Mouse (Mus musculus) neural tube, embryonic 15.5 days (tissue): ENCODE data around the gene Pdyn. TPM values are rescaled to one million over a fixed set of nuclear protein-coding genes. Genes with fewer than 3 reads are reported as not detected.
A peak's percentile ranks its signal among the peaks of the same experiment; 100 is the strongest.

Experiments used
- ATAC-seq: fragments of 200-750 bp; cut with Nextera tagmentation; 2 replicates; pipeline ENCODE4 v1.8.0; 2017; ENCODE audit warnings: mild to moderate bottlenecking, moderate TSS enrichment, moderate library complexity; ENCODE audit not compliant: low FRiP score
- H3K27ac ChIP-seq: fragments of 300-500 bp; sonication (generic); replicated peaks from 2 replicates; pipeline ENCODE4 v1.5.1; 2015; ENCODE audit warnings: mild to moderate bottlenecking, inconsistent platforms
- H3K27me3 ChIP-seq: fragments of 300-500 bp; sonication (generic); replicated peaks from 2 replicates; pipeline ENCODE4 v1.6.1; 2015; ENCODE audit warnings: inconsistent platforms
- H3K36me3 ChIP-seq: fragments of 300-500 bp; sonication (generic); 2 replicates; pipeline ENCODE4 v1.6.1; 2015; ENCODE audit warnings: inconsistent platforms
- H3K4me1 ChIP-seq: fragments of 300-500 bp; sonication (generic); 2 replicates; pipeline ENCODE4 v1.6.1; 2015; ENCODE audit warnings: inconsistent platforms
- H3K4me2 ChIP-seq: fragments of 300-500 bp; sonication (generic); 2 replicates; pipeline ENCODE4 v1.6.1; 2015; ENCODE audit warnings: inconsistent platforms, mild to moderate bottlenecking, moderate library complexity
- H3K4me3 ChIP-seq: fragments of 300-500 bp; sonication (generic); replicated peaks from 2 replicates; pipeline ENCODE4 v1.5.1; 2015; ENCODE audit warnings: mild to moderate bottlenecking, inconsistent platforms
- H3K9ac ChIP-seq: fragments of 300-500 bp; sonication (generic); replicated peaks from 2 replicates; pipeline ENCODE4 v1.6.1; 2015; ENCODE audit warnings: mild to moderate bottlenecking, inconsistent platforms
- H3K9me3 ChIP-seq: fragments of 300-500 bp; sonication (generic); replicated peaks from 2 replicates; pipeline ENCODE4 v1.6.1; 2016; ENCODE audit warnings: inconsistent platforms
- WGBS: fragments of 180-500 bp; shearing (Covaris S2); methylation state at CpG from one replicate; pipeline ENCODE4 v1.1.7; 2015; ENCODE audit warnings: mixed read lengths; 5-methylcytosine and 5-hydroxymethylcytosine counted together
- polyA plus RNA-seq: library from polyadenylated mRNA; unstranded; fragments of >200 nt; fragmentation: Nextera tagmentation; extraction: Ambion mirVana; gene quantifications from 2 replicates; pipeline ENCODE4 v1.2.1, GENCODE M21; 2015

Gene Pdyn
- polyA plus RNA-seq: 43.7 and 43.9 TPM in 2 replicates

DNA sequence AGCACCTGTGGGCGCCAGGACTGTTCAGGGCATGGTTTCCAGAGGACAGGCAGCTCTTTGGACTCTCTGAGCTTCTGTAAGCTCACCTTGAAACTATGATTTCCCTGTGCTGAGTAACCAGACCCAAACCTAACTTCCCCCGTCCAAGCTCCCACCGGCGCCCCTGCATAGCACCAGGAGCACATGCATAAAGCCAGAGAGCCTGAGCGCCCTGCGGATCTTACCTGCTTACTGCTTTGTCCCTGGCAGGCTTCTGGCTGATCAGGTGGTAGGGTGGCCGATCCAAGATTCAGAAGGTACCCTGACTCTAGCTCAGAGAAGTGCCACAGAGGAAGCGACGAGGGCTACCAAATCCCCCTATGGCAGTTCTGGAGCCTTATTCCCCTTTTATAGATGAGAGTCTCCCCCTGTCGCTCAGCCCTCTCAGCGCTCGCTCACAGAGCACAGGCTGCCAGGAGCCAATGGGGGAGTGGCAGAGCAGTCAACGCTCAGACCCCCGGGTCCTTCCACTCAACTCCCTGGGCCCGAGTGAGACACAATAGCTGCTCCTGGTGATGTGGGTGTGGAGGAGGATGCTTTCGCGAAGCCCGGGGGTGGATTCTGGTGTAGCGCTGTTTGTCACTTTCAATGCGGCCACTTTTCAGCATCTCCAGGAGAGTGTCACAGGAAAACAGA lies at the start of gene Pdyn:
Gene Pdyn, minus strand, starts transcription at position 361 of the 675 bp plus-strand sequence.
- H3K4me2 ChIP-seq: peak within 1 kb of the TSS; percentile 59
- H3K27me3 ChIP-seq: peaks cover 33% of the 10 kb centered on the region
- peaks cover 19% of the 10 kb centered on the region for H3K4me1 ChIP-seq
- no peak within 1 kb of the TSS for H3K27ac ChIP-seq
- peak within 1 kb of the TSS; percentile 33 for H3K4me3 ChIP-seq
- H3K9ac ChIP-seq: peak within 1 kb of the TSS; percentile 36
- peak; percentile 91 for ATAC-seq
- no peaks in the 10 kb centered on the region for H3K36me3 ChIP-seq
- WGBS: 11% methylated on average over 20 of the region's 20 CpGs
- no peaks in the 10 kb centered on the region for H3K9me3 ChIP-seq

GRCm38 (mm10) chr2:129742016-129742415 lies 42.4 kb upstream of the Pdyn start:
- Histone ChIP-seq H3K4me1 (peaks cover 3% of the 10 kb centered on the region; the same call in 1 of the 2 replicates), H3K9me3 (no peaks in the 10 kb centered on the region), H3K27me3 (peaks cover 10% of the 10 kb centered on the region), H3K9ac (no peak overlapping the region), H3K4me2 (no peak overlapping the region), H3K27ac (no peak overlapping the region), H3K36me3 (no peaks in the 10 kb centered on the region), H3K4me3 (no peak overlapping the region)
- no peak for ATAC-seq
- 91% methylated on average over 7 of the region's 7 CpGs for WGBS

- no peaks in the 10 kb centered on the region for H3K9me3 ChIP-seq
- 93% methylated on average over 3 of the region's 3 CpGs for WGBS
- H3K36me3 ChIP-seq: no peaks in the 10 kb centered on the region
- H3K4me1 ChIP-seq: peaks cover 3% of the 10 kb centered on the region; the same call in 1 of the 2 replicates
- no peak overlapping the region for H3K27ac ChIP-seq
- H3K27me3 ChIP-seq: no peaks in the 10 kb centered on the region
- H3K4me3 ChIP-seq: no peak overlapping the region
- no peak for ATAC-seq
- H3K9ac ChIP-seq: no peak overlapping the region
- no peak overlapping the region for H3K4me2 ChIP-seq
Measured at GRCm38 (mm10) chr2:129740515-129740914, 40.9 kb upstream of the Pdyn start.

DNA sequence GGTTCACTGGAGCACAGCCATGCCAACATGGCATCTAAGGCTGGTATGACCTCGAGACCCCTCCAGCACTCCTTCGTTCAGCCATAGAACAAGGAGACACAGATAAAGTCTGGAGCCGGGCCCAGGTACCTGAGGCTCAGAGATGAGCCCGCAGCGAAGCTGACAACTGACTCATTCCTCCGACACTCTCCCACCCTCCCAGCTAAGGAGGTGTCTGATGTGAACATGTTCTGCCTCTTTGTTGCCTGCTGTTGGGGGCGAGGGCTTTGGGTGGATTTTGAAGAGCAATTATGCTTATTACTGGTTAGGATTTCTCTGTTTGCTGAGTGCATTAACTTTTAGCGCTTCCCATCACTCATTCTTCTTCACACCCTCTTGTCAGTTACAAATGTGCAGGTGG lies 34.4 kb upstream of the Pdyn start:
- Histone ChIP-seq H3K4me3 (no peak overlapping the region), H3K27ac (no peak overlapping the region), H3K27me3 (no peaks in the 10 kb centered on the region), H3K4me1 (no peaks in the 10 kb centered on the region), H3K36me3 (no peaks in the 10 kb centered on the region), H3K9me3 (peaks cover 3% of the 10 kb centered on the region; the same call in 1 of the 2 replicates), H3K4me2 (no peak overlapping the region), H3K9ac (no peak overlapping the region)
- WGBS: 87% methylated on average over 8 of the region's 8 CpGs
- no peak for ATAC-seq

GRCm38 (mm10) chr2:129729681-129730080 lies 30.0 kb upstream of the Pdyn start:
- Histone ChIP-seq H3K27ac (no peak overlapping the region), H3K4me1 (no peaks in the 10 kb centered on the region), H3K36me3 (no peaks in the 10 kb centered on the region), H3K4me2 (no peak overlapping the region), H3K4me3 (no peak overlapping the region), H3K27me3 (no peaks in the 10 kb centered on the region), H3K9ac (no peak overlapping the region), H3K9me3 (peaks cover 3% of the 10 kb centered on the region; the same call in 1 of the 2 replicates)
- no peak for ATAC-seq
- 84% methylated on average over 1 of the region's 1 CpGs for WGBS

GRCm38 (mm10) chr2:129715671-129716070 lies 16.0 kb upstream of the Pdyn start:
- Histone ChIP-seq H3K4me1 (no peaks in the 10 kb centered on the region), H3K9me3 (no peaks in the 10 kb centered on the region; the same call in 1 of the 2 replicates), H3K27ac (no peak overlapping the region), H3K9ac (no peak overlapping the region), H3K27me3 (no peaks in the 10 kb centered on the region), H3K36me3 (no peaks in the 10 kb centered on the region), H3K4me2 (no peak overlapping the region), H3K4me3 (no peak overlapping the region)
- ATAC-seq: no peak
- WGBS: 18% methylated on average over 10 of the region's 10 CpGs

- Histone ChIP-seq H3K9me3 (no peaks in the 10 kb centered on the region), H3K27me3 (0 out of 2 replicates have a peak, but pooled peaks cover 5% of the 10 kb centered on the region), H3K9ac (no peak overlapping the region), H3K4me3 (no peak overlapping the region), H3K36me3 (no peaks in the 10 kb centered on the region), H3K4me1 (no peaks in the 10 kb centered on the region), H3K27ac (no peak overlapping the region), H3K4me2 (no peak overlapping the region)
- 71% methylated on average over 5 of the region's 5 CpGs for WGBS
- no peak for ATAC-seq
Measured at GRCm38 (mm10) chr2:129713026-129713544, 13.4 kb upstream of the Pdyn start.

- WGBS: 6% methylated on average over 4 of the region's 4 CpGs
Measured at GRCm38 (mm10) chr2:129696059-129696458, 3.6 kb downstream of the Pdyn start.

GRCm38 (mm10) chr2:129694303-129694702 lies 5.3 kb downstream of the Pdyn start:
- H3K9me3 ChIP-seq: no peaks in the 10 kb centered on the region
- no peak overlapping the region for H3K27ac ChIP-seq
- no peak for ATAC-seq
- H3K4me3 ChIP-seq: no peak overlapping the region
- peaks cover 8% of the 10 kb centered on the region for H3K4me1 ChIP-seq
- peaks cover 16% of the 10 kb centered on the region for H3K27me3 ChIP-seq
- no peak overlapping the region for H3K4me2 ChIP-seq
- no peak overlapping the region for H3K9ac ChIP-seq
- 74% methylated on average over 6 of the region's 6 CpGs for WGBS
- no peaks in the 10 kb centered on the region for H3K36me3 ChIP-seq

More at GRCm38 (mm10) chr2:129696059-129696458, 3.6 kb downstream of the Pdyn start:
- no peak for ATAC-seq
- Histone ChIP-seq H3K27ac (no peak overlapping the region), H3K36me3 (no peaks in the 10 kb centered on the region), H3K4me3 (no peak overlapping the region), H3K27me3 (peaks cover 24% of the 10 kb centered on the region), H3K9ac (no peak overlapping the region), H3K4me1 (peaks cover 19% of the 10 kb centered on the region), H3K9me3 (no peaks in the 10 kb centered on the region), H3K4me2 (no peak overlapping the region)

GRCm38 (mm10) chr2:129692694-129693093 lies 7.0 kb downstream of the Pdyn start:
- WGBS: 79% methylated on average over 8 of the region's 8 CpGs
- H3K27ac ChIP-seq: no peak overlapping the region
- 0 out of 2 replicates have a peak, but pooled peaks cover 4% of the 10 kb centered on the region for H3K4me1 ChIP-seq
- H3K9me3 ChIP-seq: no peaks in the 10 kb centered on the region
- no peak overlapping the region for H3K4me2 ChIP-seq
- H3K9ac ChIP-seq: no peak overlapping the region
- H3K27me3 ChIP-seq: peaks cover 6% of the 10 kb centered on the region; the same call in 1 of the 2 replicates
- no peak for ATAC-seq
- no peak overlapping the region for H3K4me3 ChIP-seq
- H3K36me3 ChIP-seq: no peaks in the 10 kb centered on the region

DNA sequence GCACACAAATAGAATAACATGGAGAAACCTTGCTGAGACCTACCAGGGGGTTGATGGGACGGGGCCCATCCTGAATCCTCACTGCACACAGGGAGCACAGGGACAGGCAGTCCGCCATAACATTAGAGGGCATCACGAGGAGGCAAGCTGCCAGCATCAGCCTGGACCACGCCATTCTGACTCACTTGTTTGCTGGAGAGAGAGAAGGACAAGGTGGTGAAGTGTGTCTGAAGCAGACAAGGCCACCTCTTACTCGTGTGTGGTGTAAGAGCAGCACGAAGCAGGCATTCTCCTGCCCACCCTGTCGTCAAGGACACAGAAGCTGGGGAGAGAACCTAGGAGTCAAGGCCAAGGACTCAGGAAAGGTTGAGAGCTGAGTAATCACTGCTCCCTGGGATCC lies 9.9 kb downstream of the Pdyn start:
- Histone ChIP-seq H3K9me3 (no peaks in the 10 kb centered on the region), H3K4me1 (no peaks in the 10 kb centered on the region), H3K4me2 (no peak overlapping the region), H3K9ac (no peak overlapping the region), H3K4me3 (no peak overlapping the region), H3K27me3 (no peaks in the 10 kb centered on the region), H3K27ac (no peak overlapping the region), H3K36me3 (no peaks in the 10 kb centered on the region)
- no peak for ATAC-seq
- 76% methylated on average over 7 of the region's 7 CpGs for WGBS

GRCm38 (mm10) chr2:129688036-129688625 lies 11.5 kb downstream of the Pdyn start:
- WGBS: 93% methylated on average over 28 of the region's 28 CpGs

More at GRCm38 (mm10) chr2:129688036-129688625, 11.5 kb downstream of the Pdyn start:
- Histone ChIP-seq H3K9ac (no peak overlapping the region), H3K36me3 (no peaks in the 10 kb centered on the region), H3K27ac (no peak overlapping the region), H3K4me3 (no peak overlapping the region), H3K9me3 (no peaks in the 10 kb centered on the region), H3K4me1 (no peaks in the 10 kb centered on the region), H3K27me3 (no peaks in the 10 kb centered on the region), H3K4me2 (no peak overlapping the region)
- no peak for ATAC-seq
